Mouse (Mus musculus) E14TG2a.4 (cell line): ENCODE measurements around the gene Kcnh5.

Experiments used
- CTCF ChIP-seq: conservative IDR thresholded peaks from 2 replicates; pipeline ENCODE4 v1.5.1; 2014; ENCODE audit warnings: low read length
- POU5F1 ChIP-seq: IDR thresholded peaks from 2 replicates; pipeline ENCODE4 v1.6.1; 2014; ENCODE audit warnings: low read length, borderline replicate concordance

- no peak for TF ChIP-seq CTCF
- TF ChIP-seq POU5F1: no peak
Measured at GRCm38 (mm10) chr12:75090957-75091356, 86.2 kb downstream of the Kcnh5 start.
